Mouse (Mus musculus) liver, postnatal 0 days (tissue): Measurements from ENCODE around the gene Grhpr.

ENCODE experiments used
- CTCF ChIP-seq: sonication (generic); IDR thresholded peaks from 2 replicates; pipeline ENCODE4 v1.5.1; 2016; ENCODE audit warnings: antibody characterized with exemption, low read depth
- EP300 ChIP-seq: IDR thresholded peaks from 2 replicates; pipeline ENCODE4 v1.6.1; 2016; ENCODE audit warnings: antibody characterized with exemption, low read depth, mild to moderate bottlenecking

- TF ChIP-seq CTCF (no peak), EP300 (no peak)
Observed at GRCm38 (mm10) chr4:45032586-45032985, 51.4 kb downstream of the Grhpr start.
